Mouse (Mus musculus) MEL (cell line): ENCODE results near the gene Med7. TPM values are rescaled to one million over a fixed set of nuclear protein-coding genes. Genes with fewer than 3 reads are reported as not detected.

Experiments
- DNase-seq: peaks from one replicate; pipeline ENCODE4 v3.0.0; 2011; ENCODE audit warnings: low read depth, low spot score
- H3K27ac ChIP-seq: 2 replicates; pipeline ENCODE4 v1.5.1; 2012; ENCODE audit warnings: low read depth, mild to moderate bottlenecking, control low read depth, low read length, moderate library complexity; ENCODE audit not compliant: control insufficient read depth
- H3K27me3 ChIP-seq, 2 experiments: fragments of 150-350 bp in 1 of 2; sonication (generic) in 1 of 2; 2 replicates each; pipeline ENCODE4 v1.6.1; 2012; ENCODE audit warnings: low read length in 2 of 2, mild to moderate bottlenecking in 2 of 2, improper control_type of control experiment in 1 of 2, moderate library complexity in 1 of 2; ENCODE audit not compliant: insufficient read depth in 2 of 2, control insufficient read depth in 1 of 2
- H3K36me3 ChIP-seq, 2 experiments: 2 replicates each; pipeline ENCODE4 v1.6.1; 2012 to 2014; ENCODE audit warnings: low read length in 2 of 2, improper control_type of control experiment in 1 of 2, inconsistent platforms in 1 of 2, mild to moderate bottlenecking in 1 of 2; ENCODE audit not compliant: insufficient read depth in 2 of 2, control insufficient read depth in 1 of 2
- H3K4me1 ChIP-seq, 2 experiments: fragments of 150-350 bp in 1 of 2; sonication (generic) in 1 of 2; 2 replicates each; pipeline ENCODE4 v1.6.1; 2012; ENCODE audit warnings: low read length in 2 of 2, improper control_type of control experiment in 1 of 2, mild to moderate bottlenecking in 1 of 2; ENCODE audit not compliant: insufficient read depth in 2 of 2, control insufficient read depth in 1 of 2
- H3K4me3 ChIP-seq, 2 experiments: fragments of 150-350 bp in 1 of 2; sonication (generic) in 1 of 2; 2 replicates each; pipeline ENCODE4 v1.5.1; 2012; ENCODE audit warnings: low read depth in 2 of 2, low read length in 2 of 2, mild to moderate bottlenecking in 2 of 2, moderate library complexity in 2 of 2, control low read depth in 1 of 2, improper control_type of control experiment in 1 of 2; ENCODE audit not compliant: control insufficient read depth in 1 of 2, insufficient read depth in 1 of 2
- H3K79me2 ChIP-seq: 2 replicates; pipeline ENCODE4 v1.6.1; 2012; ENCODE audit warnings: mild to moderate bottlenecking, low read length, moderate library complexity; ENCODE audit not compliant: control insufficient read depth, poor library complexity, insufficient read depth
- H3K9ac ChIP-seq: 2 replicates; pipeline ENCODE4 v1.6.1; 2012; ENCODE audit warnings: low read depth, mild to moderate bottlenecking, control low read depth, low read length, moderate library complexity; ENCODE audit not compliant: control insufficient read depth, poor library complexity, severe bottlenecking
- H3K9me3 ChIP-seq: fragments of 150-350 bp; sonication (generic); replicated peaks from 2 replicates; pipeline ENCODE4 v1.6.1; 2012; ENCODE audit warnings: mild to moderate bottlenecking, low read length, improper control_type of control experiment, moderate library complexity; ENCODE audit not compliant: insufficient read depth
- BHLHE40 ChIP-seq: IDR thresholded peaks from 2 replicates; pipeline ENCODE4 v1.6.1; 2012; ENCODE audit warnings: low read depth, mild to moderate bottlenecking, inconsistent platforms, low read length, improper control_type of control experiment, borderline replicate concordance
- ETS1 ChIP-seq: IDR thresholded peaks from 2 replicates; pipeline ENCODE4 v1.6.1; 2012; ENCODE audit warnings: low read depth, mild to moderate bottlenecking, inconsistent platforms, low read length, improper control_type of control experiment, moderate library complexity
- GABPA ChIP-seq: IDR thresholded peaks from 2 replicates; pipeline ENCODE4 v1.6.1; 2012; ENCODE audit warnings: low read depth, mild to moderate bottlenecking, inconsistent platforms, low read length, improper control_type of control experiment, moderate library complexity
- HCFC1 ChIP-seq: IDR thresholded peaks from 2 replicates; pipeline ENCODE4 v1.6.1; 2012; ENCODE audit warnings: low read depth, mild to moderate bottlenecking, inconsistent platforms, low read length, improper control_type of control experiment, moderate library complexity
- KAT2A ChIP-seq: conservative IDR thresholded peaks from 2 replicates; pipeline ENCODE4 v1.6.1; 2012; ENCODE audit warnings: low read depth, low read length, improper control_type of control experiment, inconsistent platforms
- MAFK ChIP-seq: IDR thresholded peaks from 2 replicates; pipeline ENCODE4 v1.6.1; 2011; ENCODE audit warnings: low read depth, mild to moderate bottlenecking, low read length, improper control_type of control experiment, borderline replicate concordance
- MAX ChIP-seq: IDR thresholded peaks from 2 replicates; pipeline ENCODE4 v1.6.1; 2011; ENCODE audit warnings: low read length, improper control_type of control experiment
- MYC ChIP-seq: IDR thresholded peaks from 2 replicates; pipeline ENCODE4 v1.6.1; 2011; ENCODE audit warnings: low read depth, mild to moderate bottlenecking, low read length, improper control_type of control experiment, moderate library complexity
- NELFE ChIP-seq: IDR thresholded peaks from 2 replicates; pipeline ENCODE4 v1.6.1; 2011; ENCODE audit warnings: low read depth, low read length, improper control_type of control experiment
- NRF1 ChIP-seq: IDR thresholded peaks from 2 replicates; pipeline ENCODE4 v1.6.1; 2014; ENCODE audit warnings: low read depth, mild to moderate bottlenecking, inconsistent platforms, low read length, improper control_type of control experiment, moderate library complexity; ENCODE audit not compliant: poor library complexity, insufficient read depth, severe bottlenecking
- POLR2AphosphoS2 ChIP-seq: IDR thresholded peaks from 2 replicates; pipeline ENCODE4 v1.6.1; 2011; ENCODE audit warnings: low read length, improper control_type of control experiment
- RAD21 ChIP-seq: IDR thresholded peaks from 2 replicates; pipeline ENCODE4 v1.6.1; 2011; ENCODE audit warnings: mild to moderate bottlenecking, low read depth, low read length, improper control_type of control experiment
- RCOR1 ChIP-seq: IDR thresholded peaks from 2 replicates; pipeline ENCODE4 v1.6.1; 2012; ENCODE audit warnings: low read depth, mild to moderate bottlenecking, inconsistent platforms, low read length, improper control_type of control experiment
- SIN3A ChIP-seq: IDR thresholded peaks from 2 replicates; pipeline ENCODE4 v1.6.1; 2012; ENCODE audit warnings: low read length, improper control_type of control experiment, inconsistent platforms
- SMC3 ChIP-seq: IDR thresholded peaks from 2 replicates; pipeline ENCODE4 v1.6.1; 2011; ENCODE audit warnings: low read depth, low read length, improper control_type of control experiment
- TAL1 ChIP-seq: IDR thresholded peaks from 2 replicates; pipeline ENCODE4 v1.6.1; 2012; ENCODE audit warnings: mild to moderate bottlenecking, inconsistent platforms, low read length, moderate library complexity, mixed read lengths
- UBTF ChIP-seq: IDR thresholded peaks from 2 replicates; pipeline ENCODE4 v1.6.1; 2012; ENCODE audit warnings: low read depth, mild to moderate bottlenecking, inconsistent platforms, low read length, improper control_type of control experiment, moderate library complexity, borderline replicate concordance; ENCODE audit not compliant: insufficient read depth
- USF2 ChIP-seq, 2 experiments: IDR thresholded peaks; 2 replicates each; pipeline ENCODE4 v1.6.1; 2011 to 2012; ENCODE audit warnings: improper control_type of control experiment in 2 of 2, low read length in 2 of 2, borderline replicate concordance in 1 of 2, inconsistent platforms in 1 of 2, low read depth in 1 of 2, mild to moderate bottlenecking in 1 of 2; ENCODE audit not compliant: insufficient read depth in 1 of 2
- ZKSCAN1 ChIP-seq: IDR thresholded peaks from 2 replicates; pipeline ENCODE4 v1.6.1; 2012; ENCODE audit warnings: low read depth, mild to moderate bottlenecking, inconsistent platforms, low read length, improper control_type of control experiment, moderate library complexity
- polyA plus RNA-seq, 2 experiments: library from polyadenylated mRNA; stranded (reverse) in 1 of 2; unstranded in 1 of 2; fragments of >175 nt in 1 of 2; fragments of >200 nt in 1 of 2; gene quantifications; 2 replicates each; pipeline versions ENCODE4 v1.2.1 to v1.2.4; 2012; ENCODE audit warnings: low replicate concordance in 2 of 2, low read depth in 1 of 2; ENCODE audit not compliant: insufficient read length in 2 of 2, insufficient read depth in 1 of 2, missing spikeins in 1 of 2
- total RNA-seq: library from RNA; depleted of rRNA; stranded (reverse); fragments of 300-350 nt; gene quantifications from 2 replicates; pipeline ENCODE4 v1.2.3, GENCODE M21; 2012

Med7 gene
- total and polyA plus RNA-seq, 3 experiments: 56.5 to 57.8 TPM; not detected in 1

GRCm38 (mm10) chr11:46410018-46410563, 26.6 kb upstream of the Med7 start:
- Histone ChIP-seq H3K79me2 (no peaks in the 10 kb centered on the region), H3K4me3 (no peak overlapping the region), H3K36me3 (no peaks in the 10 kb centered on the region), H3K27ac (no peak overlapping the region), H3K27me3 (peaks cover 0 to 1% of the 10 kb centered on the region in 2 experiments; a peak in 1 of 4 replicates), H3K9ac (no peak overlapping the region), H3K9me3 (no peaks in the 10 kb centered on the region), H3K4me1 (no peaks in the 10 kb centered on the region)
- DNase-seq: no peak
- no peak for TF ChIP-seq SIN3A
- TF ChIP-seq USF2 (IDR thresholded peaks at IDR 0.05; ENCODE audit: borderline replicate concordance in 1 of 2, insufficient read depth in 1 of 2, low read depth in 1 of 2, low read length in 2 of 2): no peak

GRCm38 (mm10) chr11:46418438-46418837, 18.3 kb upstream of the Med7 start:
- TF ChIP-seq MYC (no peak), TAL1 (no peak), MAX (no peak), MAFK (no peak), HCFC1 (no peak), SIN3A (no peak), NRF1 (no peak)
- TF ChIP-seq, all 39 proteins: peak for 0
- Histone ChIP-seq H3K4me1 (no peaks in the 10 kb centered on the region), H3K27ac (no peak overlapping the region), H3K4me3 (no peak overlapping the region), H3K9ac (no peak overlapping the region), H3K79me2 (no peaks in the 10 kb centered on the region), H3K9me3 (no peaks in the 10 kb centered on the region), H3K36me3 (no peaks in the 10 kb centered on the region), H3K27me3 (peaks cover 0 to 3% of the 10 kb centered on the region in 2 experiments; a peak in 2 of 4 replicates)
- DNase-seq: no peak

- no peak overlapping the region for H3K27ac ChIP-seq
- TF ChIP-seq UBTF: no peak
- no peak for TF ChIP-seq MYC
- no peak for TF ChIP-seq NELFE
- no peak for TF ChIP-seq POLR2AphosphoS2
- TF ChIP-seq ZKSCAN1: no peak
- TF ChIP-seq RAD21: no peak
- TF ChIP-seq BHLHE40: no peak
- TF ChIP-seq ETS1: no peak
- no peak for TF ChIP-seq KAT2A
- no peak for TF ChIP-seq GABPA
- no peak for TF ChIP-seq SMC3
- TF ChIP-seq RCOR1: no peak
- TF ChIP-seq MAX: no peak
- no peak for TF ChIP-seq NRF1
- no peaks in the 10 kb centered on the region for H3K36me3 ChIP-seq
- DNase-seq: no peak
- no peak overlapping the region for H3K4me3 ChIP-seq
- H3K79me2 ChIP-seq: no peaks in the 10 kb centered on the region
- H3K27me3 ChIP-seq: peaks cover 0 to 5% of the 10 kb centered on the region in 2 experiments; a peak in 3 of 4 replicates
- H3K9me3 ChIP-seq: no peaks in the 10 kb centered on the region
- H3K9ac ChIP-seq: no peak overlapping the region
- H3K4me1 ChIP-seq: no peaks in the 10 kb centered on the region
Measured at GRCm38 (mm10) chr11:46418860-46419259, 17.9 kb upstream of the Med7 start.
